Mouse (Mus musculus) myocyte (in vitro differentiated cells): ENCODE data around the gene 1700029P11Rik. TPM values are rescaled to one million over a fixed set of nuclear protein-coding genes. Genes with fewer than 3 reads are reported as not detected.

Experiments used
- H3K27me3 ChIP-seq: one replicate; pipeline ENCODE4 v1.6.1; 2011; ENCODE audit not compliant: control insufficient read depth, insufficient read depth, insufficient read length
- H3K36me3 ChIP-seq: one replicate; pipeline ENCODE4 v1.6.1; 2011; ENCODE audit not compliant: control insufficient read depth, insufficient read depth
- H3K4me2 ChIP-seq: one replicate; pipeline ENCODE4 v1.6.1; 2011; ENCODE audit warnings: low read depth, control low read depth
- H3K4me3 ChIP-seq: one replicate; pipeline ENCODE4 v1.5.1; 2011; ENCODE audit warnings: mild to moderate bottlenecking, control low read depth, moderate library complexity
- H3K79me2 ChIP-seq: one replicate; pipeline ENCODE4 v1.6.1; 2011; ENCODE audit not compliant: control insufficient read depth, insufficient read depth
- H3ac ChIP-seq: one replicate; pipeline ENCODE4 v1.6.1; 2011; ENCODE audit not compliant: control insufficient read depth, insufficient read length
- CEBPB ChIP-seq: IDR thresholded peaks from 2 replicates; pipeline ENCODE4 v1.6.1; 2011; ENCODE audit warnings: mild to moderate bottlenecking, moderate library complexity; ENCODE audit not compliant: poor library complexity, insufficient read depth, severe bottlenecking
- E2F4 ChIP-seq: IDR thresholded peaks from one replicate; pipeline ENCODE4 v1.6.1; 2011; ENCODE audit warnings: mild to moderate bottlenecking, control low read depth, moderate library complexity; ENCODE audit not compliant: insufficient read depth
- MAX ChIP-seq: IDR thresholded peaks from one replicate; pipeline ENCODE4 v1.6.1; 2011; ENCODE audit warnings: low read depth, mild to moderate bottlenecking, control low read depth
- MYOD1 ChIP-seq, 3 experiments: IDR thresholded peaks; one replicate each; pipeline ENCODE4 v1.6.1; 2011; ENCODE audit warnings: control low read depth in 2 of 3, low read depth in 2 of 3, mild to moderate bottlenecking in 2 of 3, moderate library complexity in 1 of 3; ENCODE audit not compliant: insufficient read length in 2 of 3, control insufficient read depth in 1 of 3
- MYOG ChIP-seq, 3 experiments: IDR thresholded peaks; one replicate each; pipeline ENCODE4 v1.6.1; 2011; ENCODE audit warnings: control low read depth in 2 of 3, low read depth in 2 of 3, mild to moderate bottlenecking in 2 of 3; ENCODE audit not compliant: insufficient read length in 2 of 3, control insufficient read depth in 1 of 3, insufficient read depth in 1 of 3
- POLR2A ChIP-seq: IDR thresholded peaks from one replicate; pipeline ENCODE4 v1.6.1; 2011; ENCODE audit warnings: low read depth, mild to moderate bottlenecking, control low read depth, moderate library complexity; ENCODE audit not compliant: insufficient read length
- POLR2AphosphoS2 ChIP-seq: IDR thresholded peaks from one replicate; pipeline ENCODE4 v1.6.1; 2011; ENCODE audit warnings: low read depth, control low read depth; ENCODE audit not compliant: insufficient read length
- REST ChIP-seq: IDR thresholded peaks from one replicate; pipeline ENCODE4 v1.6.1; 2011; ENCODE audit warnings: mild to moderate bottlenecking, control low read depth, moderate library complexity; ENCODE audit not compliant: insufficient read depth, insufficient read length
- SRF ChIP-seq: IDR thresholded peaks from one replicate; pipeline ENCODE4 v1.6.1; 2011; ENCODE audit warnings: low read depth; ENCODE audit not compliant: control insufficient read depth, insufficient read length
- TCF12 ChIP-seq: IDR thresholded peaks from one replicate; pipeline ENCODE4 v1.6.1; 2011; ENCODE audit warnings: mild to moderate bottlenecking, control low read depth; ENCODE audit not compliant: poor library complexity, insufficient read depth, severe bottlenecking
- TCF3 ChIP-seq: IDR thresholded peaks from one replicate; pipeline ENCODE4 v1.6.1; 2011; ENCODE audit warnings: low read depth, control low read depth; ENCODE audit not compliant: insufficient read length
- USF1 ChIP-seq: IDR thresholded peaks from one replicate; pipeline ENCODE4 v1.6.1; 2011; ENCODE audit warnings: low read depth, mild to moderate bottlenecking, control low read depth, moderate library complexity
- polyA plus RNA-seq: library from polyadenylated mRNA; unstranded; fragments of >200 nt; fragmentation: generic; extraction: Trizol; gene quantifications from one replicate; pipeline ENCODE4 v1.2.1, GENCODE M21; 2012; ENCODE audit warnings: missing spikeins

The 1700029P11Rik gene
- polyA plus RNA-seq, 1 experiment = not detected

GRCm38 (mm10) chr15:82015392-82016100 lies 35.2 kb downstream of the 1700029P11Rik start:
- Histone ChIP-seq H3K36me3 (peaks cover 4% of the 10 kb centered on the region), H3K4me3 (peak overlapping the region; percentile 80), H3K4me2 (peak overlapping the region; percentile 85), H3K27me3 (no peaks in the 10 kb centered on the region), H3ac (peak overlapping the region; percentile 58), H3K79me2 (peaks cover 28% of the 10 kb centered on the region)
- TF ChIP-seq USF1 (no peak), E2F4 (no peak), POLR2A (no peak), SRF (peak; percentile 52), MYOG (IDR thresholded peaks at IDR 0.05; ENCODE audit: control insufficient read depth in 1 of 3, insufficient read depth in 1 of 3, insufficient read length in 2 of 3, low read depth in 2 of 3) (no peak)

GRCm38 (mm10) chr15:82016101-82016808 lies 35.9 kb downstream of the 1700029P11Rik start:
- H3K4me3 ChIP-seq = peak overlapping the region; percentile 80
- H3K4me2 ChIP-seq = peak overlapping the region; percentile 97
- H3K36me3 ChIP-seq = peaks cover 11% of the 10 kb centered on the region
- H3K79me2 ChIP-seq = peaks cover 24% of the 10 kb centered on the region
- TF ChIP-seq POLR2AphosphoS2 (peak; percentile 99), POLR2A (peak; percentile 97), E2F4 (peak; percentile 64), MAX (no peak), REST (peak; percentile 34), MYOG (IDR thresholded peaks at IDR 0.05; ENCODE audit: control insufficient read depth in 1 of 3, insufficient read depth in 1 of 3, insufficient read length in 2 of 3, low read depth in 2 of 3) (peak in 1 of 3 experiments; percentile 38), CEBPB (peak; percentile 86), TCF12 (no peak), USF1 (no peak), SRF (peak; percentile 92), TCF3 (no peak), MYOD1 (IDR thresholded peaks at IDR 0.05; ENCODE audit: control insufficient read depth in 1 of 3, insufficient read length in 2 of 3, low read depth in 2 of 3) (peak in 2 of 3 experiments; percentile 19 to 59)
- no peaks in the 10 kb centered on the region for H3K27me3 ChIP-seq
- H3ac ChIP-seq = peak overlapping the region; percentile 58

DNA sequence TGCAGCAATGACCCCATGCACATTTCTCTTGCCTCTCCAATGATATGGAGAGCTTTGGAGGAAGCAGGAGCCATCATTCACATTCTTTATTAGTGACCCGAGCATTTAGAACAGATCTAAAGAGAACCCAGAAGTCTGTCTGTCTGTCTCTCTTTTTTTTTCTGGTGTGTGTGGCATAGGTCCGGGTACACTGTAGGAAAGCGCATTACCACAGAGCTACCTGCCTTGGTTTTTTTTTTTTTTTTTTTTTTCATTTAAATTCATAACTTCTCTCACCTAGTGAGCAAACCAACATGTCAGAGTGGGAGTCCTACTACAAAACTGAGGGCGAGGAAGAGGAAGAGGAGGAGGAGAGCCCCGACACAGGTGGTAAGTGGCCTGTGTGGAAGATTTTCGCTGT lies 36.5 kb downstream of the 1700029P11Rik start:
- Histone ChIP-seq H3K27me3 (no peaks in the 10 kb centered on the region), H3K79me2 (peaks cover 24% of the 10 kb centered on the region), H3ac (peak overlapping the region; percentile 58), H3K4me2 (peak overlapping the region; percentile 97), H3K36me3 (peaks cover 14% of the 10 kb centered on the region), H3K4me3 (peak overlapping the region; percentile 80)
- TF ChIP-seq POLR2A (no peak), MYOG (IDR thresholded peaks at IDR 0.05; ENCODE audit: control insufficient read depth in 1 of 3, insufficient read depth in 1 of 3, insufficient read length in 2 of 3, low read depth in 2 of 3) (no peak), TCF12 (no peak), E2F4 (no peak), CEBPB (no peak), MAX (no peak), REST (no peak), USF1 (no peak), MYOD1 (IDR thresholded peaks at IDR 0.05; ENCODE audit: control insufficient read depth in 1 of 3, insufficient read length in 2 of 3, low read depth in 2 of 3) (no peak), SRF (no peak), POLR2AphosphoS2 (no peak), TCF3 (no peak)

- no peak overlapping the region for H3K4me2 ChIP-seq
Observed at GRCm38 (mm10) chr15:82017461-82017860, 37.1 kb downstream of the 1700029P11Rik start.

More at GRCm38 (mm10) chr15:82017461-82017860, 37.1 kb downstream of the 1700029P11Rik start:
- Histone ChIP-seq H3K4me3 (peak overlapping the region; percentile 80), H3K79me2 (peaks cover 24% of the 10 kb centered on the region), H3ac (no peak overlapping the region), H3K36me3 (peaks cover 19% of the 10 kb centered on the region), H3K27me3 (no peaks in the 10 kb centered on the region)
- TF ChIP-seq POLR2AphosphoS2 (no peak), MYOG (IDR thresholded peaks at IDR 0.05; ENCODE audit: control insufficient read depth in 1 of 3, insufficient read depth in 1 of 3, insufficient read length in 2 of 3, low read depth in 2 of 3) (no peak), TCF3 (no peak), CEBPB (no peak), MAX (no peak), MYOD1 (IDR thresholded peaks at IDR 0.05; ENCODE audit: control insufficient read depth in 1 of 3, insufficient read length in 2 of 3, low read depth in 2 of 3) (no peak), SRF (no peak), USF1 (no peak), E2F4 (no peak)
